Mouse (Mus musculus) liver, embryonic 14.5 days (tissue): ENCODE results near the gene Hand1. TPM values are rescaled to one million over a fixed set of nuclear protein-coding genes. Genes with fewer than 3 reads are reported as not detected.

Source experiments
- ATAC-seq: fragments of 200-750 bp; cut with Nextera tagmentation; 2 replicates; pipeline ENCODE4 v1.8.0; 2017; ENCODE audit warnings: moderate number of reproducible peaks, mild to moderate bottlenecking, moderate library complexity; ENCODE audit not compliant: insufficient read depth
- DNase-seq, 3 experiments: peaks; one replicate each; pipeline ENCODE4 v3.0.0-alpha.2; 2012 to 2013; ENCODE audit warnings: low read depth in 3 of 3, low spot score in 3 of 3
- H3K27ac ChIP-seq: fragments of 300-500 bp; sonication (generic); 2 replicates; pipeline ENCODE4 v1.5.1; 2014; ENCODE audit warnings: moderate library complexity, mild to moderate bottlenecking, control low read depth, inconsistent platforms
- H3K27me3 ChIP-seq: fragments of 300-500 bp; sonication (generic); 2 replicates; pipeline ENCODE4 v1.6.1; 2014; ENCODE audit warnings: mild to moderate bottlenecking, low read length, moderate library complexity; ENCODE audit not compliant: control insufficient read depth, insufficient read depth
- H3K36me3 ChIP-seq: fragments of 300-500 bp; sonication (generic); replicated peaks from 2 replicates; pipeline ENCODE4 v1.6.1; 2014; ENCODE audit warnings: low read depth; ENCODE audit not compliant: control insufficient read depth, insufficient read depth
- H3K4me1 ChIP-seq, 2 experiments: fragments of 200-500 bp in 1 of 2; fragments of 300-500 bp in 1 of 2; sonication (generic) in 1 of 2; replicated peaks; 2 replicates each; pipeline ENCODE4 v1.6.1; 2012 to 2014; ENCODE audit warnings: antibody characterized with exemption in 1 of 2, inconsistent platforms in 1 of 2, low read length in 1 of 2; ENCODE audit not compliant: control insufficient read depth in 2 of 2, insufficient read depth in 2 of 2
- H3K4me2 ChIP-seq: fragments of 300-500 bp; sonication (generic); 2 replicates; pipeline ENCODE4 v1.6.1; 2014; ENCODE audit warnings: low read depth, mild to moderate bottlenecking, control low read depth, moderate library complexity
- H3K4me3 ChIP-seq, 2 experiments: fragments of 200-500 bp in 1 of 2; fragments of 300-500 bp in 1 of 2; sonication (generic) in 1 of 2; 2 replicates each; pipeline ENCODE4 v1.5.1; 2012 to 2014; ENCODE audit warnings: low read depth in 2 of 2, low read length in 2 of 2, mild to moderate bottlenecking in 2 of 2, control low read depth in 1 of 2, inconsistent platforms in 1 of 2, moderate library complexity in 1 of 2; ENCODE audit not compliant: insufficient read depth in 1 of 2
- H3K9ac ChIP-seq: fragments of 300-500 bp; sonication (generic); replicated peaks from 2 replicates; pipeline ENCODE4 v1.6.1; 2014; ENCODE audit warnings: mild to moderate bottlenecking, control low read depth, moderate library complexity
- H3K9me3 ChIP-seq: fragments of 300-500 bp; sonication (generic); 2 replicates; pipeline ENCODE4 v1.6.1; 2016; ENCODE audit warnings: low read length, mixed read lengths; ENCODE audit not compliant: control insufficient read depth
- CTCF ChIP-seq: IDR thresholded peaks from 2 replicates; pipeline ENCODE4 v1.5.1; 2016; ENCODE audit warnings: antibody characterized with exemption, low read depth, control low read depth
- EP300 ChIP-seq: IDR thresholded peaks from 2 replicates; pipeline ENCODE4 v1.6.1; 2016; ENCODE audit warnings: antibody characterized with exemption, low read depth
- WGBS: fragments of 180-500 bp; shearing (Covaris S2); extraction: QIAGEN DNeasy Blood & Tissue Kit; methylation state at CpG from one replicate; pipeline ENCODE4 v1.1.7; 2014; ENCODE audit not compliant: insufficient replicate concordance; 5-methylcytosine and 5-hydroxymethylcytosine counted together
- polyA plus RNA-seq, 2 experiments: library from polyadenylated mRNA; depleted of rRNA in 1 of 2; stranded (reverse) in 1 of 2; unstranded in 1 of 2; fragments of >200 nt; fragmentation: Nextera tagmentation in 1 of 2; extraction: Ambion mirVana in 1 of 2; gene quantifications; 2 replicates each; pipeline versions ENCODE4 v1.2.1 to v1.2.3; 2012 to 2014

Gene Hand1
- polyA plus RNA-seq, 2 experiments, result 0.18 to 0.19 TPM

GRCm38 (mm10) chr11:57786616-57787418, 45.8 kb downstream of the Hand1 start:
- H3K4me2 ChIP-seq, result no peak overlapping the region
- no peak overlapping the region for H3K9ac ChIP-seq
- H3K36me3 ChIP-seq, result no peaks in the 10 kb centered on the region
- no peak overlapping the region for H3K27ac ChIP-seq
- no peaks in the 10 kb centered on the region for H3K4me1 ChIP-seq
- DNase-seq (no peak), ATAC-seq (no peak)
- no peaks in the 10 kb centered on the region for H3K9me3 ChIP-seq
- no peaks in the 10 kb centered on the region for H3K27me3 ChIP-seq
- no peak overlapping the region for H3K4me3 ChIP-seq
- TF ChIP-seq EP300, result no peak
- no peak; the same call in 1 of the 2 replicates for TF ChIP-seq CTCF
- WGBS, result 64% methylated on average over 18 of the region's 18 CpGs

DNA sequence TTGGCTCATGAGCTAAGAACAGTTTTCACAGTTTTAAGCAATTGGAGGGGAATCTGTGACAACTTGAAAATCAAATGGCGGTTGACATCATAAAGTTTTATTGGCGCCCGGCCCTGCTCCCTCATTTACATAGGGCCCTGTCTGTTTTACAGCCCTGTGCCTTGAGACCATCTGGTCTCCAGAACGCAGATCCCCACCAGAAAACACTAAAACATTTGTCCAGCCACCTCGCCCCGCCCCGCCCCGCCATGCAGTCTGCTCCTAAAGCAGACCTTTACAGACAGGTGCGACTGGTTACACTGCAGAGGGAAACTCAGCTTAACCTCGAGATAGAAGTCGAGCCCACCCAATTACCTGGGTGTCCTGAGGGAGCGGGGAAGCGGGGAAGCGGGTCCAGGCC, 52.8 kb downstream of the Hand1 start:
- Histone ChIP-seq H3K9me3 (no peaks in the 10 kb centered on the region), H3K9ac (no peak overlapping the region), H3K27ac (no peak overlapping the region), H3K36me3 (peaks cover 5% of the 10 kb centered on the region; the same call in 1 of the 2 replicates), H3K4me3 (no peak overlapping the region), H3K4me2 (no peak overlapping the region), H3K27me3 (no peaks in the 10 kb centered on the region), H3K4me1 (peaks cover 2 to 7% of the 10 kb centered on the region in 2 experiments; a peak in 2 of 4 replicates)
- ATAC-seq (no peak), DNase-seq (no peak)
- TF ChIP-seq EP300 (no peak), CTCF (no peak)
- 75% methylated on average over 14 of the region's 14 CpGs for WGBS

Other genes starting within 250 kb of the Hand1 start
- 11.8 and 13.1 TPM in 2 replicates for gene Galnt10, start 187.4 kb downstream of the Hand1 start, polyA plus RNA-seq (2012; rRNA removed)
- gene Galnt10, start 187.4 kb downstream of the Hand1 start, polyA plus RNA-seq (2014; fragmentation: Nextera tagmentation; extraction: Ambion mirVana), result 13.9 and 17.9 TPM in 2 replicates
- gene Sap30l, start 31.2 kb downstream of the Hand1 start, polyA plus RNA-seq (2012; rRNA removed), result 3.9 and 6.6 TPM in 2 replicates
- gene Sap30l, start 31.2 kb downstream of the Hand1 start, polyA plus RNA-seq (2014; fragmentation: Nextera tagmentation; extraction: Ambion mirVana), result 4.0 and 5.0 TPM in 2 replicates
- 21.1 and 25.5 TPM in 2 replicates for gene Larp1, start 176.2 kb upstream of the Hand1 start, polyA plus RNA-seq (2012; rRNA removed)
- gene Larp1, start 176.2 kb upstream of the Hand1 start, polyA plus RNA-seq (2014; fragmentation: Nextera tagmentation; extraction: Ambion mirVana), result 15.8 and 19.0 TPM in 2 replicates